Mouse (Mus musculus): ENCODE results near the gene Dock1. TPM values are rescaled to one million over a fixed set of nuclear protein-coding genes. Genes with fewer than 3 reads are reported as not detected.
A peak's percentile ranks its signal among the peaks of the same experiment; 100 is the strongest.

The Dock1 gene
- polyA plus RNA-seq, 1 experiment from 2014 or later = 24.7 TPM

DNA sequence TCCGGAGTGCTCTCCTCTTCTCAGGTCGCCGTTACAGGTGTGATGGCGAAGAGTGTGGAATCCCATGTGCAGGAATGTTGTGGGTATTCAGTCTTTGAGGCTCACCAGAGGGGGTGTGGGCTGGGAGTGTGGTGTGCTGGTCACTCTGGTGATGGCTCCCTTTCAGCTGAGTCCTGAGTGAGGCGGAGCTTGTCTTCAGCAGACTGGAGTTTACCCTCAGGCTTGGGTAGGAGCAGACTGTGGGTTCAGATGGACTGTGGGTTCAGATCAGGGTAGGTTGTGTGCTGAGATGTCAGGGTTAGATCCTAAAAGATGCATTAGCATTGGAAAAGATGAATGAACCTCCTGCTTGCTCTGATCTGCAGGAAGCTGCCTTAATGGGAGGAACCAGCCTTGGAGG, 29.5 kb downstream of the Dock1 start:
- H3K9me3 ChIP-seq = no peaks in the 10 kb centered on the region
- H3K27me3 ChIP-seq (ENCODE audit: insufficient read depth, poor library complexity, severe bottlenecking) = no peaks in the 10 kb centered on the region
- H3K27ac ChIP-seq = no peak overlapping the region
- H3K4me1 ChIP-seq = peaks cover 48% of the 10 kb centered on the region
- no peaks in the 10 kb centered on the region for H3K36me3 ChIP-seq
- DNase-seq (ENCODE audit: low spot score) = no peak
- 79% methylated on average over 5 of the region's 5 CpGs for WGBS
- H3K4me3 ChIP-seq = no peak overlapping the region

DNA sequence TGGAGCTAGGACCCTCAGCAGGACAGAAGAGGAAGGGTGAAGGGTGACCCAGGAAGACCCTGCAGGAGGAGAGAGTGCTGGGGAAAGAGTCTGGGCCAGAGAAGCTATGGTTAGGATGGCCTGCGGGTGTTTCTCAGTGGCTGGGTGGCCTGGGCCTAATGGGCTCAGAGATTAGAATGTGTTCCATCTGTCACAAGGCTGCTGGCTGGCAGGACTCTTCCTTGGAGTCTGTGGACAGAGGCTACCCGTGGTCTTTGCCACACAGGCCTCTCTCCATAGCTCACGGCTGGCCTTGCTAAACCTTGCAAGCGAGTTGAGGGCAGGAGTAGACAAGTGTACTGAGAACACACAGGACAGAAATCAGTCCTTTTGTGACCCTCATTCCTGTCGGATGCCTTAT, 32.0 kb downstream of the Dock1 start:
- WGBS = 69% methylated on average over 5 of the region's 5 CpGs
- Histone ChIP-seq H3K27ac (peak overlapping the region; percentile 37; the same call in 1 of the 2 replicates), H3K36me3 (no peaks in the 10 kb centered on the region), H3K4me1 (peaks cover 37% of the 10 kb centered on the region), H3K4me3 (no peak overlapping the region), H3K9me3 (no peaks in the 10 kb centered on the region), H3K27me3 (ENCODE audit: insufficient read depth, poor library complexity, severe bottlenecking) (no peaks in the 10 kb centered on the region)
- no peak for DNase-seq (ENCODE audit: low spot score)

DNA sequence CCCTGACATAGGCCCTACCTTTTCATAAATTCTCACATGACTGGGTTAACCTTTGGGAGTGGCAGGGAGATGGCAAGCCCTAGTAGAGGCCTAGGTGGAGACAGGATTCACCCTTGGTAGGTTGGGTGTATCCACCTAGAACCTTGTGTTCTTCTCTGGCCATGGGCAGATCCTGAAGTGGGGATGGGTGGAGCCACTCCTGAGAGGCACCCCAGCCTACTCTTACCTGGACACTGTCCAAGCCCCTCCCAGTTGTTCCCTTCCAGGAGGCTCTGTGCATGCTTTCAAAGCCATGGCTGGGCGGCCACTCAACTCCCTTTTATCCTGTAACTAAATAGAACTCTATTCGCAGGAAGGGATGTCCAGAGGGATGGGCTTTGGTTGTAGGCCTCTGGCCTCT, 33.2 kb downstream of the Dock1 start:
- H3K4me3 ChIP-seq = no peak overlapping the region
- DNase-seq (ENCODE audit: low spot score) = no peak
- H3K9me3 ChIP-seq = no peaks in the 10 kb centered on the region
- no peak overlapping the region for H3K27ac ChIP-seq
- H3K27me3 ChIP-seq (ENCODE audit: insufficient read depth, poor library complexity, severe bottlenecking) = no peaks in the 10 kb centered on the region
- 85% methylated on average over 2 of the region's 2 CpGs for WGBS
- peaks cover 32% of the 10 kb centered on the region for H3K4me1 ChIP-seq
- H3K36me3 ChIP-seq = no peaks in the 10 kb centered on the region

DNA sequence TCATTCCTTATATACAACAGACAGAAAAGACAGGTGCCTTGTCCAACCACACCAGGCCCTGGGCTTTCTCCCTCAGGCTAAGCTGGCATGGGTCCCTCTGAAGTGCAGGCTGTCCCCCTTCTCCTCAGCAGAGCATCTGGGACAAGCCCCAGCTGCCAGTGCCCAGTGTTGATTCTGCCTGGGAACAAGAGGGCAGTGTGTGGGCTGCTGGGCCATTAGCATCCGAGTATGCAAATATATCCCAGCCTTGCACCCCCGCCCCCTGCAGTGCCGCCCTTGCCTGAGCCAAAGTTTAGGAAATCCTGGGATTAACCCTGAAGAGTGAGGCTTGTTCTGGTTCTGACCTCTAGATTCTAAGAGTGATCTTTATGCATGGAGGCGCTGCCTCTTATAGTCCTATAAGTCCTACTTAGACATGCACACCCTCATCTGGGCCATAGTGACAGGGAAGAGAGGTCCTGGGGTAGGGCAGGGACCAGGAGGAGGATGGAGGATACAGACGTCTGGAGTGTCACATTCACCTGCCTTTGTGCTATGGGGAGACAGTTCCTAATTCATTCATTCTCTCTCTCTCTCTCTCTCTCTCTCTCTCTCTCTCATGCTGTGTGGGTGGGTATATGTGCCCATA, 38.9 kb downstream of the Dock1 start:
- Histone ChIP-seq H3K27ac (no peak overlapping the region), H3K9me3 (no peaks in the 10 kb centered on the region), H3K4me1 (peaks cover 5% of the 10 kb centered on the region; the same call in 1 of the 2 replicates), H3K27me3 (ENCODE audit: insufficient read depth, poor library complexity, severe bottlenecking) (no peaks in the 10 kb centered on the region), H3K36me3 (0 out of 2 replicates have a peak, but pooled peaks cover 2% of the 10 kb centered on the region), H3K4me3 (no peak overlapping the region)
- WGBS = 41% methylated on average over 5 of the region's 5 CpGs
- DNase-seq (ENCODE audit: low spot score) = no peak

DNA sequence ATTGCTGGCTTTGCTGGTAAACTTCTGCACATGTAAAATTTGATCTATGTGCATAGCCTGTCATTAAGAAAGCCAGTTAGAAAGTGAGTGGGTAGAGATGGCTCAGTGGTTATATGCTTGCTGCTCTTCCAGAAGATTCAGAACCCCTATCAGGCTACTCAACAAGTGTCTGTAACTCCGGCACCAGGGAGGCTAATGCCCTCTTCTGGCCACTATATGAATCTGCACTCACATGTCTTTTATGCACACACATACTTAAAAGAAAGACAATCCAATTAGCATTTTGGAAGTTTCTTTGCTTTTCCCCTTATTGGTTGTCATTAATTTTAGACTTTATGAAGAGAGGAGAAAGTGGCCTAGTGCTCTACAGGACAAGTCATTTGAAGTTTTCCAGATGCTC, 41.1 kb downstream of the Dock1 start:
- Histone ChIP-seq H3K27ac (no peak overlapping the region), H3K4me1 (no peaks in the 10 kb centered on the region), H3K4me3 (no peak overlapping the region), H3K27me3 (ENCODE audit: insufficient read depth, poor library complexity, severe bottlenecking) (no peaks in the 10 kb centered on the region), H3K9me3 (no peaks in the 10 kb centered on the region), H3K36me3 (0 out of 2 replicates have a peak, but pooled peaks cover 2% of the 10 kb centered on the region)
- no peak for DNase-seq (ENCODE audit: low spot score)
- 80% methylated on average over 1 of the region's 1 CpGs for WGBS

DNA sequence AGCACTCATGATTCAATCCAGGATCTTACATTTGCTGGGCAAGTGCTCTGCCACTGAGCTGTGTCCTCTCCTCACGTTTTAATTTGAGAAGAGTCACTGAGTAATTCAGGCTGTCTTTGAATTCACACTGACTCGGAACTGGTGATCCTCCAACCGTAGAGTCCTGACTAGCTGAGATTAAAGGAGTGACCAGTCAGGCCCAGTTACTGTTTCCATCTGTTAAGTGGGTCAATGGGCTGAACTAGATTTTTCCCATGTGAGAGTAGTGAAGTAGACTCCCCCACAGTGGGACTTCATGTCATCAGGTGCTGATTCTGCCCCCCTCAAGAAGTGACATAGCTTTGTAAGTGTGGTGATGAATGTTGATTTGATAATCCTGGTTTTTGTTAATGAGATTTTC, 49.0 kb downstream of the Dock1 start:
- no peaks in the 10 kb centered on the region for H3K27me3 ChIP-seq (ENCODE audit: insufficient read depth, poor library complexity, severe bottlenecking)
- H3K36me3 ChIP-seq = no peaks in the 10 kb centered on the region
- peaks cover 7% of the 10 kb centered on the region for H3K4me1 ChIP-seq
- whole genome bisulfite sequencing = 77% methylated on average over 3 of the region's 3 CpGs
- no peak overlapping the region for H3K4me3 ChIP-seq
- DNase-seq (ENCODE audit: low spot score) = no peak
- no peak overlapping the region for H3K27ac ChIP-seq
- H3K9me3 ChIP-seq = no peaks in the 10 kb centered on the region

DNA sequence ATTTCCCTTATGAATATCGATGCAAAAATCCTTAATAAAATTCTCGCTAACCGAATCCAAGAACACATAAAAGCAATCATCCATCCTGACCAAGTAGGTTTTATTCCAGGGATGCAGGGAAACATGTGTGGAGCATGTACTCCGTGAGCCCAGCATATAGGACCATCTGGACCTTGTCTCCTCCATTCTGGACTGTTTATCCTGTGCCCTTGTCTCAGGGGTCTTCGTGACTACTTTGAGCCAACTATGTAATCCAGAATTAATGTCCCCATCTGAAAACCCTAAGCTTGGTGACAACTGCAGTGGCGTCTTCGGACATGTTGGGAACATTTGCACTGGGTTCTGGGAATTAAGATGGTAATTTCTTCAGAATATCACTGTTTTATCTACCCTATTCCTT, 51.9 kb downstream of the Dock1 start:
- H3K36me3 ChIP-seq = peaks cover 3% of the 10 kb centered on the region; the same call in 1 of the 2 replicates
- H3K4me3 ChIP-seq = no peak overlapping the region
- H3K27ac ChIP-seq = no peak overlapping the region
- H3K9me3 ChIP-seq = no peaks in the 10 kb centered on the region
- no peak for DNase-seq (ENCODE audit: low spot score)
- 96% methylated on average over 7 of the region's 7 CpGs for WGBS
- peaks cover 36% of the 10 kb centered on the region for H3K4me1 ChIP-seq
- no peaks in the 10 kb centered on the region for H3K27me3 ChIP-seq (ENCODE audit: insufficient read depth, poor library complexity, severe bottlenecking)

DNA sequence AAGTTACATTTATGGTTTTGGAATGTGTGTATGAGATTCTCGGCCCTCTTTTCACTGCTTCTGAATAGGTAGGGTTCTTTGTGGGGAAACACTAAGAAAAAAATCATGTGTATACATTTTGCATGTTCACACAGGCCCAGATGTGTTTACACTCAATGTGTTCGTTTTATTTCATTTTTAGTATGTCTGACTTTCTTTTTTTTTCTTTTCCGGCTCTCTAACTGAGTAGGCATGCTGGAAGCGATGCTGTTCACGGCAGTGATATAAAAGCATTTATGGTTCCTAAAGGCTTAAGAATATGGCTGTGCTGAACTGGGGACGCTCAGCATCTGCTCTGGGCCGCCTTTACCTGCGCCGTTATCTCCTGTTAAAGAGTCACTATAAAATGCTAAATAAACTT, 52.5 kb downstream of the Dock1 start:
- 91% methylated on average over 9 of the region's 9 CpGs for WGBS
- H3K9me3 ChIP-seq = no peaks in the 10 kb centered on the region
- peaks cover 36% of the 10 kb centered on the region for H3K4me1 ChIP-seq
- H3K27ac ChIP-seq = no peak overlapping the region
- peaks cover 9% of the 10 kb centered on the region; the same call in 1 of the 2 replicates for H3K36me3 ChIP-seq
- H3K4me3 ChIP-seq = no peak overlapping the region
- no peak for DNase-seq (ENCODE audit: low spot score)
- no peaks in the 10 kb centered on the region for H3K27me3 ChIP-seq (ENCODE audit: insufficient read depth, poor library complexity, severe bottlenecking)

DNA sequence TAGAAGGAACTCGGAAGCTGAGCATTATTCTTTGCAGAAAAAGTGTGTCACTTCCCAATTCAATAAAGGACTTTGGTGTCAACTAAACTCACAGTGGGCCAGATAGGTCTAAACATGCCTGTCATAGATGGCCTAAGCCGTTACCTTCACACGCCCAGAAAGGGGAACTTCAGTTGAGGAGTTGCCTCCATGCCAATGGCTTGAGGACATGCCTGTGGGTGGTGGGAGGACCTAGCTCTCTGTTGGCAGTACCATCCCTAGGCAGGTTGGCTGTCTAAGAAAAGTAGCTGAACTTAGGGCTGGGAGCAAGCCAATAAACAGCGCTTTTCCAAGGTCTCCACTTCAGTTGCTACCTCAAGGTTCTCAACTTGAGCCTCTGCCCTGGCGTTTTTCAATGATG, 53.1 kb downstream of the Dock1 start:
- no peaks in the 10 kb centered on the region for H3K9me3 ChIP-seq
- H3K27ac ChIP-seq = no peak overlapping the region
- H3K4me3 ChIP-seq = no peak overlapping the region
- H3K27me3 ChIP-seq (ENCODE audit: insufficient read depth, poor library complexity, severe bottlenecking) = no peaks in the 10 kb centered on the region
- peaks cover 10% of the 10 kb centered on the region; the same call in 1 of the 2 replicates for H3K36me3 ChIP-seq
- peaks cover 36% of the 10 kb centered on the region for H3K4me1 ChIP-seq
- 89% methylated on average over 5 of the region's 5 CpGs for WGBS
- DNase-seq (ENCODE audit: low spot score) = no peak

DNA sequence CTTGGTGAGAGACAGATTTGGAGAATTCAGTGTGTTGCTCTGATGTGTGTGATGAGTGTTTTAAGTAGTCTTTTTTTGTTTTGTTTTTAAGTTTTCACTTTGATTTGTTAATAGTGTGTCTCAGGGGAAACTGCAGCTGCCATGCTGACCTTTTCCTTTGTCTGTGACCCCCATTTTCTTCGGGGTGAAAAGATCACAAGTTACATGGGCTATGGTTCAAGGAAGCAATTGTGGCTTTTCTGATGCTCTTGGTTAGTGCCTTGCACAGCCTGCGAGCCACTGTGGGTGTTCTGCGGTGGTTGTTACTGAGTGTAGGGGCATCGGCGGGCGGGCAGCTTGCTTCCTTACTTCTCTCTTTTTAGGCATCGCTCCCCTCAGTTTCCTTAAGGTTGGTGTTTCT, 54.4 kb downstream of the Dock1 start:
- 51% methylated on average over 7 of the region's 7 CpGs for WGBS
- no peaks in the 10 kb centered on the region for H3K9me3 ChIP-seq
- peak overlapping the region; percentile 47; the same call in 1 of the 2 replicates for H3K27ac ChIP-seq
- no peak for DNase-seq (ENCODE audit: low spot score)
- peaks cover 14% of the 10 kb centered on the region; the same call in 1 of the 2 replicates for H3K36me3 ChIP-seq
- no peaks in the 10 kb centered on the region for H3K27me3 ChIP-seq (ENCODE audit: insufficient read depth, poor library complexity, severe bottlenecking)
- H3K4me1 ChIP-seq = peaks cover 36% of the 10 kb centered on the region
- H3K4me3 ChIP-seq = peak overlapping the region; percentile 31

DNA sequence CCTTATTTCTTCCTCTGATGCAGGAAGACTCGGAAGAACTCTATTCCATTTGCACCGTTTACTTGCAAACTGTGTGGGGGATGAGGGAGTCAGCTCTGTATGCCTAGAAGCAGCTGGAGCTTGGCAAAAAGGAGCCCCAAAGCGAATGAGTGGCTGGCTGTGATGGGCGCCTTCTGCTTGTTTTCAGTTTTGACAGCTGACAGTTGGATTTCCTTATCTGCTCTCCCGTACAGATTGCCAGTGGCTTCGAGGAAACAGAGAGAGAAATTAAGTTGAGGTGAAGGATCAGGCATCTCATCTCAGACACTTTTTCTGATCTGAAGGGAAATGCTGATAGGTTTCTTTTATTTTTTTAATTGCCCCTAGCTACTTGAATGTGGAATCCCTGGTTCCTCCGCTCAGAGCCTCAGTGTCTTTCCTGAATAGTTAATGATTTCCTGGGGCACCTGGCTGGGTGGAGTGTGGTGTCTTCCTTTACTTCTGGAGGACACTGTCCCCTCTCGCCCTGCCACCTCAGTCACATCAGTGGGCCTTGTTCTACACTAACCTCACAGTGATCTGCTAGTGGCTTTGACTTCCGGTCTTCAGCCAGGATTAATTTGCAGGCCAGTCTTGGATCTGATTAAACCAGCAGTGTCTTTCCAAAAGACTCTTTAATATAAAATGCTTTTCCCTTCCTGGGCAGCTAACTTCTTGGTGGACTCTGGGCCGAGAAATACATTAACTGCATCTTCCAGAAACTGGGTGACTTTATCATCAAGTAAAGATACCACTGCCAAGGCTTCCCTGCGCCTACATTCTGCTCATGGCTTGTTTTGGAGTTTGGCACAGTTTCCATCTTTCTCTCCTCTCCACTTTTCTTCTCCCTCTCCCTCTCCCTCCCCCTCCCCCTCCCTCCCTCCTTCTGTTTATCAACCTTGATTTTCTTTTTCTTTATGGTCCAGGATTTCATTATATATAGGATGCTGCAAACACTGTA, 55.4 kb downstream of the Dock1 start:
- Histone ChIP-seq H3K27ac (peak overlapping the region; percentile 47), H3K9me3 (no peaks in the 10 kb centered on the region), H3K27me3 (ENCODE audit: insufficient read depth, poor library complexity, severe bottlenecking) (no peaks in the 10 kb centered on the region), H3K36me3 (peaks cover 16% of the 10 kb centered on the region; the same call in 1 of the 2 replicates), H3K4me3 (peak overlapping the region; percentile 31), H3K4me1 (peaks cover 36% of the 10 kb centered on the region)
- DNase-seq (ENCODE audit: low spot score) = no peak
- 19% methylated on average over 11 of the region's 11 CpGs for WGBS

DNA sequence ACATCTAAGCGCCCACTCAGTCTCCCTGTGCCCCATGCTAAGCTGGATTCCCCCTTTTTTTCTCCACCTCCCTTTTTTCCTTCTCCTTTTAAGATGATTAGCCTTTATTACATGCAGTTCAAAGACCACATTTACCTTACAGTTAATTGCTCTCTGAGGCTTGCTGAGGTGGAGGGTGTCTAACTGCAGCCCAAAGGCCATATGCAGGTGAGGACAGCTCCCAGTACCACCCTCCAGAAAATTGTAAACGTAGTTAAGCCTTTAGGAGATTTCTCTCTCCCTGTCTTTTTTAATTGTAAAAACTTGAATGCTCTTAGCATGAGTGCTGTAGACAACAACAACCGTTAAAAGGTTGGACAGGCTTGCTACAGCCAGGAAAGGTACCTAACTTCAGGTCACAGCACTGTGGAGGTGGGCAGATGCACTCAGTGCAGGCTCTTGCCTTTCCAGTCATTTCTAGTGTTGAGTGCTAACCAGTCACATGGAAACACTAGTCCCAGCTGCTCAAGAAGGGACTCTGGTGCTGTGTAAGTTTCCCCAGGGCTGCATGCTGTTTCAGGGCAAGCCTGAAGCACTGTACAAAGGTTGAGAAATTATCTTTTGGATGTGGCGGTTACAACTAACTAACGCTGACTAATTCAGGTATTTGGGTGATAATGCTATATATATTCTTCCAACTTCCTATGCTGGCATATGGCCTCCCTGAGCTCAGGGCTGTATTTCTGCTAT, 56.2 kb downstream of the Dock1 start:
- H3K9me3 ChIP-seq = no peaks in the 10 kb centered on the region
- peaks cover 22% of the 10 kb centered on the region; the same call in 1 of the 2 replicates for H3K36me3 ChIP-seq
- DNase-seq (ENCODE audit: low spot score) = no peak
- no peak overlapping the region for H3K4me3 ChIP-seq
- peaks cover 36% of the 10 kb centered on the region for H3K4me1 ChIP-seq
- H3K27me3 ChIP-seq (ENCODE audit: insufficient read depth, poor library complexity, severe bottlenecking) = no peaks in the 10 kb centered on the region
- WGBS = 82% methylated on average over 5 of the region's 5 CpGs
- H3K27ac ChIP-seq = no peak overlapping the region

Measured in heart, embryonic 10.5 days (tissue).